Mouse (Mus musculus) heart, embryonic 11.5 days (tissue): ENCODE results near the gene Abhd14a. TPM values are rescaled to one million over a fixed set of nuclear protein-coding genes. Genes with fewer than 3 reads are reported as not detected.

Source experiments
- ATAC-seq: fragments of 200-750 bp; cut with Nextera tagmentation; replicated peaks from 2 replicates; pipeline ENCODE4 v1.8.0; 2017; ENCODE audit warnings: moderate library complexity; ENCODE audit not compliant: insufficient number of reproducible peaks, low FRiP score, low TSS enrichment
- H3K27ac ChIP-seq: fragments of 300-500 bp; sonication (generic); 2 replicates; pipeline ENCODE4 v1.5.1; 2014; ENCODE audit warnings: mild to moderate bottlenecking, low read depth, low read length
- H3K27me3 ChIP-seq: fragments of 300-500 bp; sonication (generic); 2 replicates; pipeline ENCODE4 v1.6.1; 2014; ENCODE audit warnings: mild to moderate bottlenecking, low read length, mixed read lengths; ENCODE audit not compliant: control insufficient read depth, insufficient read depth
- H3K36me3 ChIP-seq: fragments of 300-500 bp; sonication (generic); 2 replicates; pipeline ENCODE4 v1.6.1; 2014; ENCODE audit warnings: mild to moderate bottlenecking, low read length, moderate library complexity, mixed read lengths; ENCODE audit not compliant: control insufficient read depth, insufficient read depth
- H3K4me1 ChIP-seq: fragments of 300-500 bp; sonication (generic); 2 replicates; pipeline ENCODE4 v1.6.1; 2014; ENCODE audit warnings: low read length; ENCODE audit not compliant: control insufficient read depth, insufficient read depth
- H3K4me2 ChIP-seq: fragments of 300-500 bp; sonication (generic); 2 replicates; pipeline ENCODE4 v1.6.1; 2014; ENCODE audit warnings: mild to moderate bottlenecking, moderate library complexity
- H3K4me3 ChIP-seq: fragments of 300-500 bp; sonication (generic); 2 replicates; pipeline ENCODE4 v1.5.1; 2014; ENCODE audit warnings: low read depth, low read length
- H3K9ac ChIP-seq: fragments of 300-500 bp; sonication (generic); 2 replicates; pipeline ENCODE4 v1.6.1; 2014; ENCODE audit warnings: mild to moderate bottlenecking, low read depth, low read length, moderate library complexity
- H3K9me3 ChIP-seq: fragments of 300-500 bp; sonication (generic); replicated peaks from 2 replicates; pipeline ENCODE4 v1.6.1; 2016; ENCODE audit warnings: low read length; ENCODE audit not compliant: control insufficient read depth
- WGBS: fragments of 180-500 bp; shearing (Covaris S2); extraction: QIAGEN DNeasy Blood & Tissue Kit; methylation state at CpG from one replicate; pipeline ENCODE4 v1.1.7; 2014; ENCODE audit not compliant: insufficient replicate concordance; 5-methylcytosine and 5-hydroxymethylcytosine counted together
- polyA plus RNA-seq: library from polyadenylated mRNA; unstranded; fragments of >200 nt; fragmentation: Nextera tagmentation; extraction: Ambion mirVana; gene quantifications from 2 replicates; pipeline ENCODE4 v1.2.1, GENCODE M21; 2014

Abhd14a gene
- polyA plus RNA-seq, 1 experiment from 2014 or later = 41.9 TPM

DNA sequence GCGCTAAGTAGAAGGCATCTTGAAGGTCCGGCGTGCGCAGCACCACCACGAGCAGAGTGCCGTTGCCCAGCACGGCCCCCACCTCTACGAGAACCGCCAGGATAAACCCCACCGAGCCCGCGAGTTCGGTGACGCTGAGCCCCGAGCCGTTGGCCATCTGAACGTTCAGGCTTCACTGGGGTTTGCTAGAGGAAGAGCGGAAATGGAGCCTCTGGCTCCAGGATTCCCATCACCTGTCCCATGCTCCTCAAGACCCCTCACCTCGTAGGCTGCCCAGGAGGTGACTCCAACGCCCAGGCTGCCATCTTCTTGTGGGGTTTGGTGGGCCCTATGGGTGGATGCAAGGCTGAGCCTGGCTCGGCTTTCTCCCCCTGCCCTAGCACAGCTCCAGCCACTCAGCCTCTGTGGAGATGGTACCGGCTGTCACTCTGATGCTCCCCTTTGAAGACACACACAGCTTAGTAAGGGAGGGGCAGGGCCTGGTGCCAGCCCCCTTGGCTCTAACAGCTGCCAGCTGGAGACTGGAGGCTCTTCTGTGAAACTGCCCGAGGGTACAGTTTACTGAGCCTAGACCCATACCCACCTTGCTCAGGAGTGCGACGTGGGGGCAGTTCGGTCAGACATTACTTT lies 18.2 kb upstream of the Abhd14a start, which contains the start of gene Gpr62:
Gpr62 (minus strand) TSS at position 368 of the 630 bp plus-strand sequence.
- Histone ChIP-seq H3K27me3 (peaks cover 11% of the 10 kb centered on the region), H3K36me3 (peaks cover 4% of the 10 kb centered on the region), H3K9ac (peak within 1 kb of the TSS; percentile 73), H3K4me1 (peaks cover 12% of the 10 kb centered on the region), H3K4me2 (peak within 1 kb of the TSS; percentile 94), H3K27ac (0 out of 2 replicates have a peak within 1 kb of the TSS, but pooled peaks have one; percentile 10), H3K4me3 (peak within 1 kb of the TSS; percentile 57), H3K9me3 (no peaks in the 10 kb centered on the region)
- ATAC-seq = no peak
- 35% methylated on average over 26 of the region's 26 CpGs for WGBS

DNA sequence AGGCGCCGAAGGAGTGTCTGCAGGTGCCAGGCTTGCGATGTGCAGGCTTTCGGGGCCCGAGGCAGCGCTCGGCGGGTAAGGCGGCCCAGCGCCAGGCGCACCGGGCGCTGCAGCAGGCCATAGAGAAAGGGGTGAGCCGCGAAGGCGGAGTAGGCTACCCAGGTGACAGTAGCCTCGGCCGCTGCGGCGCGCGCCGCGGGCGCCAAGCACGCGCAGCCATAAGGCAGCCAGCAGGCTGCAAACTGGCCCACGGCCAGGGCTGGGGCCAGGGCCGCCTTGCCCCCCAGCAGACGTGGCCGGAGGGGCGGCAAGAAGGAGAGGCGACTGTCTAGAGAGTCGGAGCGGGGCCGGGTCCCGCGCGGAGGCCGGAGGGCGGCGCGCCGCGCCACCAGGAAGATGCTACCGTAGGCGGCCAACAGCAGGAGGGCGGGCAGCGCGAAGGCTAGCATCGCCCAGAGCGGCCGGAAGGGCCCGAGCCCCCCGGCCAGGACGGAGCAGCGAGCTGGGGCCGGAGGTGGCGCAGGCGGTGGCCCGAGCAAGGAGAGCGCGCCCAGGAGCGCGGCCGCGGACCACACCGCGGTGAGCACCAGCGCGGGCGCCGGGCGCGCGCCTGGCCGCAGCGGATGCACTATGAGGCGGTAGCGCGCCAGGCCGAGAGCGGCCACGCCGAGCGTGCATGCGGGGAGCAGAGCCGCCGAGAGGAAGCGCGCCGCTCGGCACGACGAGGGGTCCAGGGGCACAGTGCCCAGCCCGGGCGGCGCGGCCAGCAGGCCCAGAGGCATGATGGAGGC lies 17.5 kb upstream of the Abhd14a start:
- H3K36me3 ChIP-seq = peaks cover 9% of the 10 kb centered on the region
- peaks cover 11% of the 10 kb centered on the region for H3K27me3 ChIP-seq
- H3K9me3 ChIP-seq = no peaks in the 10 kb centered on the region
- WGBS = 3% methylated on average over 97 of the region's 99 CpGs
- H3K4me2 ChIP-seq = peak overlapping the region; percentile 94
- peak overlapping the region; percentile 73 for H3K9ac ChIP-seq
- H3K4me3 ChIP-seq = peak overlapping the region; percentile 57
- ATAC-seq = peak; percentile 69
- 0 out of 2 replicates have a peak overlapping the region, but pooled peaks have one; percentile 10 for H3K27ac ChIP-seq
- peaks cover 12% of the 10 kb centered on the region for H3K4me1 ChIP-seq

DNA sequence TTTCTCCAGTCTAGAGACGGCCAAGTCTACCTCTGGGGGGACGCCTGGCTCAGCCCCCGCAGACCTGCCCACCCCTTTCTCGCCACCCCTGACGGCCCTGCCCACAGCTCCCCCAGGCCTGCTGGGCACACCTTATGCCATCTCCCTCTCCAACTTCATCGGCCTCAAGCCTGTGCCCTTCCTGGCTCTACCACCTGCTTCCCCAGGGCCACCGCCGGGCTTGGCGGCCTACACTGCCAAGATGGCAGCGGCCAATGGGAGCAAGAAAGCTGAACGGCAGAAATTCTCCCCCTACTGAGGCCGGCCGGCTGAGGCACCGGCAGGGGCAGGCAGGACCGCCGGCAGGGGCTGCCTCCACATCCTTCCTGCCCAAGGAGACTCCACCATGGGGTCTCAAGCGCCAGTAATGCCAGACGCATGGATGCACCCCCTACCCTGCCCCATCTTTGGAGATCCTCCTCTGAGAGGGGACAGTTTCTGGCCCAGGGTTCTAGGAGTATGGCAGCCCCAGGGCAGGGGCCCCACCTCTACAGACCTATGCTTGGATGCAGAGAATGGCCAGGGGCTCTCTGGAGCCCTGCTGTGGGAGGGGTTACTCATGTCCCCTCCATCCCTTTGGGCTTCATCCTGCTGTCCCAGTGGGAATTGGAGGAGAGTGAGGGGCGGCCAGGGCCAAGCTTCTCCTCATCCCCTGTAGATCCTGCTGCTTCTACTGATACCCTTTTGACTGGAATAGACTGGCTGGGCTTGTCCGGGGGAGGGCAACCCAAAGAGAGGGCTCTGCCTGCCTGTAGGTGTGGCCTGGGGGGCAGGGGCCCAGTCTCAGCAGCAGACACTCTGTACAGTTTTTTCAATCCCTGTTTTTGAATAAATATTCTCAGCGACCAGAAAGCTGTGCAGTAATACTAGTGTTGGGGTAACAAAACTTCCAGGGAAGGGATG lies 15.9 kb upstream of the Abhd14a start:
- Histone ChIP-seq H3K9me3 (no peaks in the 10 kb centered on the region), H3K4me1 (peaks cover 12% of the 10 kb centered on the region), H3K36me3 (peaks cover 10% of the 10 kb centered on the region), H3K4me2 (peak overlapping the region; percentile 2; the same call in 1 of the 2 replicates), H3K27ac (no peak overlapping the region), H3K9ac (no peak overlapping the region), H3K4me3 (no peak overlapping the region), H3K27me3 (peaks cover 11% of the 10 kb centered on the region)
- 82% methylated on average over 21 of the region's 21 CpGs for WGBS
- no peak for ATAC-seq

DNA sequence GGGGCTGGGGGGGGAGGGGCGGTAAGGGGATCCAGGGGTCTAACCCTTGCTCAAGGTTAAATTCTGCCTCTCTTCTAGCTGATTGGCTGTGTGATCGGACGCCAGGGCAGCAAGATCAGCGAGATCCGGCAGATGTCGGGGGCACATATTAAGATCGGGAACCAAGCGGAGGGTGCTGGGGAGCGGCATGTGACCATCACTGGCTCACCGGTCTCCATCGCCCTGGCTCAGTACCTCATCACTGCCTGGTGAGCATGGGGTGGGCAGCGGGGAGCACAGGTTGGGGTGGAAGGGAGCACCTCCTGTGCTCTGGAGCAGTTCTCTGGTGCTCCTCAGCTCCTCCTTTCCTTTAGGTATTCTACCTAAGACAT lies 14.9 kb upstream of the Abhd14a start:
- Histone ChIP-seq H3K27me3 (peaks cover 11% of the 10 kb centered on the region), H3K9ac (no peak overlapping the region), H3K4me2 (no peak overlapping the region), H3K4me3 (no peak overlapping the region), H3K4me1 (peaks cover 22% of the 10 kb centered on the region), H3K9me3 (no peaks in the 10 kb centered on the region), H3K27ac (no peak overlapping the region), H3K36me3 (peaks cover 10% of the 10 kb centered on the region)
- ATAC-seq = no peak
- 88% methylated on average over 12 of the region's 12 CpGs for WGBS

DNA sequence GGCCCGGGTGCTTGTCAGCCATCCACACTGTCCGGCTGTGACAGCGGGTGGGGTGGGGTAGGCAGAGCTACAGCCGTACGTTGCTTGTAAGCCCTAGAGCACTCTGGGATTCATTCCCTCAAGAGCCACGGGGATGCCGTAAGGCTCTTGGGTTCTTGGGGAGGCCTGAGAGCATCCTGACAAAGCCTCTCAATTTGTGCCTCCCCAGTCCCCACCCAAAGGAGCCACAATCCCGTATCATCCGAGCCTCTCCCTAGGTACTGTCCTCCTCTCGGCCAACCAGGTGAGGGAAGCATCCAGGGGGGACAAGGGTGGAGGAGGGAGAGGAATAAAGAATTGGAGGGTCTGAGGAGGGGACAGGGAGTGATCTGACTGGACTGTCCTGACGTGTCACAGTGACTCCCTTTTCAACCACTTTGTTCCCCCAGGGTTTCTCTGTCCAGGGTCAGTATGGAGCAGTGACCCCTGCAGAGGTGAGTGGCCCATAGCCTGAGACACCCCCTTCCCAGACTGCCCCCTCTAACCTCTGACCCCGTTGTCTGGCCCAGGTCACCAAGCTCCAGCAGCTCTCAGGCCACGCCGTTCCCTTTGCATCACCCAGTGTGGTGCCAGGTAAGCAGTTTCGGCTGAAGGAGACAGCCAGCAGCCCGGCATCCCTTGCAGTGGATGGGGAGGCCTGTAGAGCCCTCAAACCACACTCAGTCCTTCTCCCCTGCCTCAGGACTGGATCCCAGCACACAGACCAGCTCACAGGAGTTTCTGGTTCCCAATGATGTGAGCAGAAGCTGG lies 14.4 kb upstream of the Abhd14a start:
- Histone ChIP-seq H3K4me1 (peaks cover 28% of the 10 kb centered on the region), H3K4me2 (no peak overlapping the region), H3K9ac (no peak overlapping the region), H3K36me3 (peaks cover 10% of the 10 kb centered on the region), H3K27me3 (peaks cover 11% of the 10 kb centered on the region), H3K4me3 (no peak overlapping the region), H3K27ac (no peak overlapping the region), H3K9me3 (no peaks in the 10 kb centered on the region)
- 81% methylated on average over 16 of the region's 16 CpGs for WGBS
- no peak for ATAC-seq

- H3K4me2 ChIP-seq = no peak overlapping the region
- no peak for ATAC-seq
- no peak overlapping the region for H3K27ac ChIP-seq
- peaks cover 11% of the 10 kb centered on the region for H3K27me3 ChIP-seq
- peaks cover 10% of the 10 kb centered on the region for H3K36me3 ChIP-seq
- no peaks in the 10 kb centered on the region for H3K9me3 ChIP-seq
- H3K9ac ChIP-seq = no peak overlapping the region
- WGBS = 87% methylated on average over 9 of the region's 9 CpGs
- H3K4me1 ChIP-seq = peaks cover 36% of the 10 kb centered on the region
- no peak overlapping the region for H3K4me3 ChIP-seq
Measured at GRCm38 (mm10) chr9:106461026-106461415, 13.5 kb upstream of the Abhd14a start.

GRCm38 (mm10) chr9:106460401-106461025 lies 13.0 kb upstream of the Abhd14a start:
- H3K4me1 ChIP-seq = peaks cover 39% of the 10 kb centered on the region
- H3K9ac ChIP-seq = no peak overlapping the region
- H3K4me3 ChIP-seq = no peak overlapping the region
- H3K36me3 ChIP-seq = peaks cover 10% of the 10 kb centered on the region
- H3K9me3 ChIP-seq = no peaks in the 10 kb centered on the region
- no peak overlapping the region for H3K4me2 ChIP-seq
- no peak overlapping the region for H3K27ac ChIP-seq
- H3K27me3 ChIP-seq = peaks cover 7% of the 10 kb centered on the region
- ATAC-seq = no peak
- 80% methylated on average over 18 of the region's 18 CpGs for WGBS
